Mouse (Mus musculus): Measurements from ENCODE around the gene Slc47a1. TPM values are rescaled to one million over a fixed set of nuclear protein-coding genes. Genes with fewer than 3 reads are reported as not detected.
"Not testable (repeated sequence)": the region's sequence is repeated elsewhere in the genome, so short reads cannot be mapped to it uniquely, and the experiment has no call there.

Gene Slc47a1
- polyA plus RNA-seq, 1 experiment, result 1.1 TPM

DNA sequence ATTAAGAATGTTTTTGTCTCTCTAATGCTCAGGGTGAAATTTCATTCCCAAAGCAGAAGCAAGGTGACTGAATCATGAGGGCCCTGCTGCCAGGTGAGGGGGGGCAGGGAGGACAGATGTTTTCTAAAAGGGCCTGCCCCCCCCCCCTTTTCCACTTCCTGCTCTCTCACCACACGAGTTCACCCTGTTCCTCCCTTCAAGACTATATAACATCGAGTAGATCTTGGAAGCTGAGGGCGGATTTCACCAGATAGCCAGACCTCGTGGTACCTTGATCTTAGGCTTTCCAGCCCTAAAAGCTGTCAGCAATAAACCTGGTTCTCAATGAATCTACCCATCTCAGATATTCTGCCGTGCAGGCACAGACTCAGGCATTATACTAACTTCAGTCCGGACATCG, 67.8 kb downstream of the Slc47a1 start:
- Histone ChIP-seq H3K27ac (replicated peaks; ENCODE audit: low read depth, low read length) (no peak overlapping the region), H3K4me1 (ENCODE audit: control insufficient read depth, insufficient read depth, insufficient read length, low read length) (0 out of 2 replicates have a peak, but pooled peaks cover 2% of the 10 kb centered on the region), H3K4me3 (ENCODE audit: insufficient read depth, low read depth, low read length) (no peak overlapping the region)

DNA sequence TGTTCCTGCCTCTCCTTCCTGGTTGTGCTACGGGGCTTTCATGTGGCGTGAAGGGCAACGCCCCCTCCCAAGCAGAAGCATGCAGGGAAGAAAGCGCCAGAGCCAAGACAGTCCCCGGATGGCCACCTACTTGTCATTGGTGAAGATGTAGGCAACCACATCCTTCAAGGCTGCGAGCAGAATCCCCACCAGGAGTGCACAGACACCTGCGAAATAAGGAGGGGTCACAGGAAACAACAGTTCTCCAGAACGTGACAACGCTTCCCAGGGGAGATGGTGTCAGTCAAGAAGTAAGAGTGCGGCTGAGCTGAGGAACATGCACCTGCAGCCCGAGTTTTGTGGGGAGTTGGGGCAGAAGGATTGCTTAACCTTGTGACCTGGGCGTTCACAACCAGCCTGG, 68.3 kb downstream of the Slc47a1 start:
- H3K4me3 ChIP-seq (ENCODE audit: insufficient read depth, low read depth, low read length), result no peak overlapping the region
- no peak overlapping the region for H3K27ac ChIP-seq (replicated peaks; ENCODE audit: low read depth, low read length)
- 0 out of 2 replicates have a peak, but pooled peaks cover 2% of the 10 kb centered on the region for H3K4me1 ChIP-seq (ENCODE audit: control insufficient read depth, insufficient read depth, insufficient read length, low read length)

DNA sequence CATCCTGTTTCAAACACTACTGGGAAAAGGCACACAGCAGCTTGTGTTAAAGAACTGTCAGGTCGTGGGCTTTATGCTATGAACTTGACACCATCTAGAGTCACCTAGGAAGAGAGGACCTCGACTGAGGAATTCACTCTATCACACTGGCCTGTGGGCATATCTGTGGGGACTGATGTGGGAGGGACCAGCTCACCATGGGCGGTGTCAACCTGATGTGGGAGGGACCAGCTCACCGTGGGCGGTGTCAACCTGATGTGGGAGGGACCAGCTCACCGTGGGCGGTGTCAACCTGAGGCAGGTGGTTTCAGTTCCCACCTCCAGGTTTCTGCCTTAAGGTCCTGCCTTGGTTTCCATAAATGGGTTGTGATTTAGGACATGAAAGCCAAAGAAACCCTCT, 70.3 kb downstream of the Slc47a1 start:
- no peak overlapping the region for H3K4me3 ChIP-seq (ENCODE audit: insufficient read depth, low read depth, low read length)

DNA sequence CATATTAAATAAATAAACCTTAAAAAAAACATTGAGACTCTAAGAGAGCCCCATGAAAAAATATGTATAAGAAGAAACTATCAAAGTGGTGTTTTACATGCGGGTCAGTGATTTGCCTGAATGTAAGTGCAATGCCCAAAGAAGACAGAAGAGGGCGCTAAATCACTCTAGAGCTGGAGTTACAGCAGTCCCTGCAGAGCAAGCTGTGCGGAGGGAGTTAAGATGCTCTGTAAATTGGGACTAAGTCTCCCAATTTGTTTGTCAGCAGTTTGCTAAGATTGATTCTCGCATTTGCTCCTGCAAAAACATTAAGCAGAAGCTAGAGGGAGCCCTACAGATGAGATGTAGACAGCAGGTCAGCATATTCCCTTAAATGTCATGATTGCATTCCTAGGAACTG, 72.8 kb downstream of the Slc47a1 start:
- Histone ChIP-seq H3K4me3 (ENCODE audit: insufficient read depth, low read depth, low read length) (no peak overlapping the region), H3K4me1 (ENCODE audit: control insufficient read depth, insufficient read depth, insufficient read length, low read length) (peaks cover 7% of the 10 kb centered on the region; the same call in 1 of the 2 replicates), H3K27ac (replicated peaks; ENCODE audit: low read depth, low read length) (no peak overlapping the region)

More for the DNA sequence above, 70.3 kb downstream of the Slc47a1 start:
- H3K27ac ChIP-seq (replicated peaks; ENCODE audit: low read depth, low read length), result no peak overlapping the region
- 0 out of 2 replicates have a peak, but pooled peaks cover 2% of the 10 kb centered on the region for H3K4me1 ChIP-seq (ENCODE audit: control insufficient read depth, insufficient read depth, insufficient read length, low read length)

DNA sequence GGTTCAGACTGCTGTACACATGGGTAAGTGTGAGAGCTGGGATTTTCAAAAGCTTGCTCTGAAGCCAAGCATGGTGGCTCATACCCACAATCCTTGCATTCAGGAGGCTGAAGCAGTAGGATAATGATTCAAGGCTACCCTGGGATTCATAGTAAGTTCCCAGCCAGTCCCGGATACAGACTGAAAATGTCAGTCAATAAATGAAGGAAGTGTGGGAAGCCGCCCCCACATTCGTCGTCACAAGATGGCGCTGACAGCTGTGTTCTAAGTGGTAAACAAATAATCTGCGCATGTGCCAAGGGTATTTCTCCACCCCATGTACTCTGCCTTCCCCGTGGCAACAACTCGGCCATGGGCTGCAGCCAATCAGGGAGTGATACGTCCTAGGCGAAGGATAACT, 73.6 kb downstream of the Slc47a1 start:
- not testable (repeated sequence) for H3K4me3 ChIP-seq (ENCODE audit: insufficient read depth, low read depth, low read length); H3K27ac ChIP-seq (replicated peaks; ENCODE audit: low read depth, low read length); H3K4me1 ChIP-seq (ENCODE audit: control insufficient read depth, insufficient read depth, insufficient read length, low read length)

DNA sequence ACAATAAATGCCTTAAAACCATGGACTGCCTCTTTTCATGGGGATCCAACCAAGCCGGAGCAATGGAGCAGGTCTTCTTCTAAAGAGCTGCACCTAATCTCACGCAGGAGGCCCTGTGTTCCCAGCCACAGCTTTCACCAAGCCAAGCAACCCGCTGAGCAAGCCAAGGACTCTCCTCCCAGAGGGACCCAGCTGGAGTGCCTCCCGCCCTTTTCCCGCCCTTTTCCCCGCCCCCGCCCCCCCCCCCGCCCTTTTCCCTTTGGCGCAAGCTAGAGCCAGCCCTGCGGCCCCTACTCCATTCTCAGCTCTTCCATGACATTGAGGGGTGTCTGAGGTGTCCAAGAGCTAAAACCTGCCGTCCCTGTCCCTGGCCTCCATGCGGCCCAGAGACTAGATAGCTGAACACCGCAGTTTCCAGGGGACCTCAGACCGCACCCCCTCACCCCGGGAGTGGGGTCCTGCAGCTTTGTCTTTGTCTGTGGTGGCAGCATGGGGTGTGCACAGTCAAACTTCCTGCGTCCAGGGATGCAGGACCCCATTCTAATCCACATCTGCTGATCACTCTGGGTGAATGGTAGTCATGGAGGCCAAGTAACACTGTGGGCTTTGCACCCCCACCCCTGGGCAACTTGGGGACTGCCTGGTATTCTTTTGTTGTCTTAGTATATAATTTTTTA, 77.3 kb downstream of the Slc47a1 start:
- H3K27ac ChIP-seq (replicated peaks; ENCODE audit: low read depth, low read length), result peak overlapping the region; percentile 81
- peaks cover 8% of the 10 kb centered on the region; the same call in 1 of the 2 replicates for H3K4me1 ChIP-seq (ENCODE audit: control insufficient read depth, insufficient read depth, insufficient read length, low read length)
- H3K4me3 ChIP-seq (ENCODE audit: insufficient read depth, low read depth, low read length), result peak overlapping the region; percentile 31

DNA sequence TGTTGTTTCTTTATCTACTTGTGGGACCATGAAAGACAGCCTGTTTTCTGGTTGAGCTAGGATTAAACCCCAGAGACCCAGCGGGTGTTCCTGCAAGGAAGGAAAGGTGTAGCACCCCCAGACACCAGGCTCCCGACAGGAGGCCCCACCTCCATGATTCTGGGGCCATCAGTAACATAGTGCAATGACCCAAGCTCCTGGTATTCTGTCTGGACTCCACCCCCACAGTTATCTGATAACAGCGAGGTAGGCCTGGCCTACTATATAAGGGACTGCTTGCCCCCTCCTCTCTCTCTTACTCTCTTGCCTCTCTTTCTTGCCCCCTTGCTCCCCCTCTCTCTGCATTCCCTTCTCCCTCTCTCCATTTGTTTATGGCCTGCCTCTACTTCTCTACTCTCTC, 77.9 kb downstream of the Slc47a1 start:
- Histone ChIP-seq H3K4me3 (ENCODE audit: insufficient read depth, low read depth, low read length) (no peak overlapping the region), H3K4me1 (ENCODE audit: control insufficient read depth, insufficient read depth, insufficient read length, low read length) (peaks cover 8% of the 10 kb centered on the region; the same call in 1 of the 2 replicates), H3K27ac (replicated peaks; ENCODE audit: low read depth, low read length) (peak overlapping the region; percentile 81)

DNA sequence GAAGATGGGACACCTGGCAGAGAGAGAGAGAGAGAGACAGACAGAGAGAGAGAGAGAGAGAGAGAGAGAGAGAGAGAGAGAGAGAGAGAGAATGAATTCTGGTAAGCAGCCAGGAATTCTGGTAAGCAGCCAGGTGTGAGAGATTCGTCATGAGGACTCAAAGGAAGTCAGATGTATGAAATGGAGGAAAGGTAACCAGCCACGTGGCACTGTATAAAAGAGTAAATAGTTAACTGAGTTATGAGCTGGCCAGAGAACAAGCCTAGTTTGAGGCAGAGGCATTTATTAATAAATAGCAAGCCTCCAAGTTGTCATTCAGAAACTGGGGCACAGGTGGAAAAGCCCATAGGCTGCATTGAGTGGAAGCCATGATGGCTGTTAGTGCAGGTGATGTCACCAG, 80.2 kb downstream of the Slc47a1 start:
- no peak overlapping the region for H3K27ac ChIP-seq (replicated peaks; ENCODE audit: low read depth, low read length)
- H3K4me1 ChIP-seq (ENCODE audit: control insufficient read depth, insufficient read depth, insufficient read length, low read length), result peaks cover 11% of the 10 kb centered on the region; the same call in 1 of the 2 replicates

DNA sequence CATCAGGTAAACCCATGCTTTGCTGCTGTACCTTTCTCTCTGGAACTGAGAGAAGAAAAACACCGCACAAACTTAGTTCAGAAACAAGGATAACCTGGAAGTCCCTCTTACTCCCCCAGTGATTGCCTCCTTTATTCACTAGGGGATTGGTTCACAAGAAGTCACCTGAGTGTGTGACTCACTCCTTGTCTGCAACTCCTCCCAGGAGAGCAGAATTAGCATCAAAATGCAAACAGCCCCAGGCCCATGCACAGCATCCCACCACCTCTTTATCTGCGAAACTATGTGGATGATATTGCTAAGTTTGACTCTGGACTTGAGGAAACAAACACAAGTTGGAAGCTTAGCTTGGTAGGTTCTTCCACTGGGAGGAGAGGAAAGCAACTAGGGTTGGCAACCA, 80.8 kb downstream of the Slc47a1 start:
- Histone ChIP-seq H3K27ac (replicated peaks; ENCODE audit: low read depth, low read length) (no peak overlapping the region), H3K4me1 (ENCODE audit: control insufficient read depth, insufficient read depth, insufficient read length, low read length) (peaks cover 11% of the 10 kb centered on the region; the same call in 1 of the 2 replicates), H3K4me3 (ENCODE audit: insufficient read depth, low read depth, low read length) (no peak overlapping the region)

More for the DNA sequence above, 80.2 kb downstream of the Slc47a1 start:
- H3K4me3 ChIP-seq (ENCODE audit: insufficient read depth, low read depth, low read length), result no peak overlapping the region

DNA sequence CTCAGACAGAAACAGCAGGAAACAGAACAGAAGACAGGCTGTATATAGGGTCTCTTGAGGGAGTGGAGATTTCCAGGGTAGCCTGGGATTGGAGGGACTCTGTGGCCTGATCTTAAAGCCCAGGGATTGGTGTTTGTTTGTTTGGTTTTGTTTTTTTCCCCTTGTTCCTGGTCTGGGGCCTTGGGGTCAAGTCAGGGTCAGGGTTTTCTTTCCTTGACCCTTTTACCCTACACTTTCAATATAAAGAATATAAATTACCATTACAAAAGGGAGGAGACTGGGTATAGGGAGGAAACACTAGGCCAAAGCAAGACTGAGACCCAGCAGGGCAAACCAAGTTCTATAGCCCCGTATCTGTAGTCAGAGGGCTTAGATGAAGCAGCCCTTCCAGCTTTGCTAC, 81.6 kb downstream of the Slc47a1 start:
- Histone ChIP-seq H3K27ac (replicated peaks; ENCODE audit: low read depth, low read length) (no peak overlapping the region), H3K4me3 (ENCODE audit: insufficient read depth, low read depth, low read length) (no peak overlapping the region), H3K4me1 (ENCODE audit: control insufficient read depth, insufficient read depth, insufficient read length, low read length) (peaks cover 11% of the 10 kb centered on the region; the same call in 1 of the 2 replicates)

DNA sequence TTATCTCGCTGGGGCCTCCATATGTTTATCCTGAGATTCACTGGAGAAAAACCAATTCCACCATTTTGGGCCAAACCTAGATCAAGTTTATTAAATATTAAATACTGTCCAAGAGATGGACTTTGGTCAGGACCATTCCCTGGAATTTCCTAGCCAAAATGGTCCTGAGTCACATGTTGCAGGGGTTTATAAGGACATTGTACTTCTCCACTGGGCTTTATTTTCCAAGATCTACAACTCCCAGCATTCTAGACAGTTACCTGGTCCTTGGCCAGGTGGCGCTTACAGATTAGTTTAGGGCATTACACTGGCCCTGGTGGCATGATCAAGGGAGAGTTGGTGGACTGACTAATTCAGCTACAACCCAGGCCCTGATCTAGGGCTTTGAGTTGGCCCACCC, 82.6 kb downstream of the Slc47a1 start:
- H3K27ac ChIP-seq (replicated peaks; ENCODE audit: low read depth, low read length), result no peak overlapping the region
- H3K4me3 ChIP-seq (ENCODE audit: insufficient read depth, low read depth, low read length), result no peak overlapping the region
- H3K4me1 ChIP-seq (ENCODE audit: control insufficient read depth, insufficient read depth, insufficient read length, low read length), result peaks cover 8% of the 10 kb centered on the region; the same call in 1 of the 2 replicates

DNA sequence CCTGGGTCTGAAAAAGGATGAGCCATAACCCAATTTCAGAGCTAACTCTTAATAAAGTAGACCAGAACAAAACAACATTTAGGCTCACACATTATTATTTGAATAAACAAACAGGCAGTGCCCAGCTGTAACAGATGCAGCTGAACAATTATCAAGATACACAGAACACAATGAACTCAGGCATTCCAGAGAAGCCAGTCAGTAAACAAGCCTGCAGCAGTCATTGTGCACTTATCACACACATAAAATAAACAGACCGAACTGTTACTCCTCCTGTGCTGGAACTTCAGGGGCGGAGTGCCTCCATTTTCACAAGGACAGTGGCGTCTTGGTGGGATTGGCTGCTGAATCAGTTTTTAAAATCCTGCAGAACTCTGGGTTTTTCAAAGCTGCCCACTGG, 83.7 kb downstream of the Slc47a1 start:
- Histone ChIP-seq H3K27ac (replicated peaks; ENCODE audit: low read depth, low read length) (peak overlapping the region; percentile 51), H3K4me1 (ENCODE audit: control insufficient read depth, insufficient read depth, insufficient read length, low read length) (0 out of 2 replicates have a peak, but pooled peaks cover 3% of the 10 kb centered on the region)

More for the DNA sequence above, 83.7 kb downstream of the Slc47a1 start:
- no peak overlapping the region for H3K4me3 ChIP-seq (ENCODE audit: insufficient read depth, low read depth, low read length)

Other genes starting within 250 kb of the Slc47a1 start
- 16.3 and 31.0 TPM in 2 replicates for gene Usp22, start 203.3 kb downstream of the Slc47a1 start, polyA plus RNA-seq (2012; ENCODE audit: insufficient read depth, insufficient read length, missing spikeins)
- gene Aldh3a1, start 170.8 kb downstream of the Slc47a1 start, polyA plus RNA-seq (2012; ENCODE audit: insufficient read depth, insufficient read length, missing spikeins), result not detected in 2 replicates
- 25.9 and 29.9 TPM in 2 replicates for gene Aldh3a2, start 110.9 kb downstream of the Slc47a1 start, polyA plus RNA-seq (2012; ENCODE audit: insufficient read depth, insufficient read length, missing spikeins)
- not detected in 2 replicates for gene Slc47a2, start 35.5 kb downstream of the Slc47a1 start, polyA plus RNA-seq (2012; ENCODE audit: insufficient read depth, insufficient read length, missing spikeins)
- gene Rnf112, start 75.8 kb upstream of the Slc47a1 start, polyA plus RNA-seq (2012; ENCODE audit: insufficient read depth, insufficient read length, missing spikeins), result not detected in 2 replicates
- 1.8 and 2.0 TPM in 2 replicates for gene Mfap4, start 107.1 kb upstream of the Slc47a1 start, polyA plus RNA-seq (2012; ENCODE audit: insufficient read depth, insufficient read length, missing spikeins)
- 3.0 and 3.7 TPM in 2 replicates for gene Mapk7, start 116.1 kb upstream of the Slc47a1 start, polyA plus RNA-seq (2012; ENCODE audit: insufficient read depth, insufficient read length, missing spikeins)
- 7.5 and 8.2 TPM in 2 replicates for gene B9d1, start 126.8 kb upstream of the Slc47a1 start, polyA plus RNA-seq (2012; ENCODE audit: insufficient read depth, insufficient read length, missing spikeins)
- gene Epn2, start 201.3 kb upstream of the Slc47a1 start, polyA plus RNA-seq (2012; ENCODE audit: insufficient read depth, insufficient read length, missing spikeins), result 20.2 and 29.1 TPM in 2 replicates